Mouse (Mus musculus) adrenal gland, adult (tissue): ENCODE results near the gene Olfr631.
"Not testable (repeated sequence)": the region's sequence is repeated elsewhere in the genome, so short reads cannot be mapped to it uniquely, and the experiment has no call there.

Source experiments
- DNase-seq, 2 experiments: peaks; one replicate each; pipeline ENCODE4 v3.0.0; 2022 to 2023; ENCODE audit warnings: low spot score in 1 of 2; ENCODE audit not compliant: inconsistent age in 2 of 2

The Olfr631 gene

GRCm38 (mm10) chr7:103928525-103928924, at the start of gene Olfr631:
Gene Olfr631, plus strand, starts transcription at chr7:103928825.
- no peak for DNase-seq

DNA sequence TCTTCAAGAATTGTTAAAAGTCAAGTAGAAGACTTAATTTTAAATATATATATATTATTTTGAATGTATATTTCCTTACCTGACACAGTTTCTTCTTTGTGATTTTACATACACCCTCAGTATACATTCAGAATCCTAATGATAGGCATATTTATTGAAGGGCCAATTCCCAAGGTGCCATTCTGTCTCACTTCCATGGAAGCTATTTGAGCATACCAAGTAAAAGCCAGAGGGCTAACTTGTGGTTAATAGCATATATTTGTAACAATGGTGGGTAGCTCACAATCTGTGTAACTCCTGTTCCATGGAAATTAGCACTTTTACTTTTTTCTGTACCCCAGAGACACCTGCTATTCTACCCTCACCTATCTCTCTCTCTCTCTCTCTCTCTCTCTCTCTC, 42.5 kb upstream of the Olfr631 start, which contains the start of gene Olfr66:
Olfr66 (minus strand) TSS at position 101 of the 400 bp plus-strand sequence.
- DNase-seq: no peak

DNA sequence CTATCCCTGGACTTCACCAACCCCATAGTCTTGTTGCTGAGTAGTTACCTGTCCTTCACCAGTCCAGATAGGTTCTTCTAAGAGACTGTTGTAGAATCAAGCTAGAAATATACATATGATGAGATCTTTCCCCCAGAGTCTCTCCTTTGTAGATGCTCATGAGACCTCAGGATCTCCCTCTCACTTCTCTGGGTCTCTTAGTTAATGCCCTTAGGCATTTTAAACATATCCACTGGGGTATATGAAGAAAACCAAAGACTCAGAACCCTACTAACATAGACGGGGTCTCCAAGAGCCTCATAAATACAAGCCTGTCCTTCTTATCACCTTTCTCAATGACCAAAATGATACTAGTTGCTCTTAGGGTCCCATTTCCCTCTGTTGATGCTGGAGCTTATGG, 34.2 kb upstream of the Olfr631 start, which contains the start of gene Olfr64:
Olfr64 (minus strand) TSS at position 101 of the 400 bp plus-strand sequence.
- DNase-seq: no peak

DNA sequence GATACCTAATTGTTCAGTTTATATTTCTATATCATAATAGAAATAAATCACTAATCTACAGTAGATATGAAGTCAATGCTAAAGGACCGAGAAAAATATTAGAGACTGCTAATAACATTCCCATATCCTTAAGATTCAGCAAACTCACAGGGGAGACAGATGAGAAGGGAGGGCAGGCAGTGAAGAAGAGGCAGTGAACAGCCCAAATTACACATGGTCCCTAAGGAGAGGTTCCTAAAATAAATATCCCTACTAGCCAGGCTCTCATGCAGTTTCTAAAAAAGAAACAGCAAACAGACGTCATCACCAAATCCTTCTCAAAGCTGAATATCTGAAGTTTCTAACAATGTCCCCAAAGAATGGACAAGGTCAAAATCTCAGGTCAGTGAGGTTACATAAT, 25.4 kb upstream of the Olfr631 start, which contains the start of gene Olfr65:
Olfr65 (plus strand) TSS at position 301 of the 400 bp plus-strand sequence.
- DNase-seq: no peak

GRCm38 (mm10) chr7:103910047-103910446, 18.6 kb upstream of the Olfr631 start:
- DNase-seq: no peak

GRCm38 (mm10) chr7:103912969-103913511, 15.6 kb upstream of the Olfr631 start:
- DNase-seq: peak in 1 of 2 experiments; percentile 26

DNA sequence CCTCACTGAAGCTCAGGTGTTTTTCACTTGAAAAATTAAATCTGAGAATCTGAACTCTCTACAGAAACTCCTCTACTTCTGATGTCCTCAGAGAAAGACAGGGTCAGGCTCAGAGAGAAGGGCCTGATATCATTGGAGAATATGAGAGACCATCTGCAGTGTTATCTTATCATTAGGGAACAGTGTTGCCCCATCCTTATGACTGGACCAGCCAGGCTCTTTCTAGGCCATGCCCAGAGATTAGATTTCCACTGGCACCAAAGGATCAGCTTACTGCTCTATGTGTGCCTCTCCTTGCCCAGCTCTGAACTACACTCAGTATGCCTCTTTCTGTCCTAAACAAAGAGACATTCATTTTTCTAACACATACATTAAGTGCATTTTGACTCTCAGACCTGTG, 13.3 kb upstream of the Olfr631 start:
- no peak for DNase-seq

GRCm38 (mm10) chr7:103934264-103934663, 5.6 kb downstream of the Olfr631 start, which contains the start of gene Olfr632:
Gene Olfr632, plus strand, starts transcription at chr7:103934347.
- no peak for DNase-seq

DNA sequence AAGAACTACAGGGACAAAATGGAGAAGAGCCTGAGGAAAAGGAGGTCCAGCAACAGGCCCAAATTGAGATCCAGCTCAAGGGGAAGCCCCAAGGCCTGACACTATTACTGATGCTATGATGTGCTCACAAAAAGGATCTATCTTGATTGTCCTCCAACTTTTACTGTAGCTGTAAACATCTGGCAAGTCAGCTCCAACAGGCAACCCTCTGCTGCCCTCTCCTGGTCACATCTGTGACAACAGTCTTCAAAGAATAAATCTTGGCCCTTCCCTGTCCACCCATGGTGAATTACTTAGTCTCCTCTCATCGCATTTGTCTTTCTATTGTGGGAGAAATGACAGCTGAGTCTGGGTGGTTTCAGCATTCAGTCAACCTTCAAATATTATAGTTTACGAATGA, 14.1 kb downstream of the Olfr631 start:
- DNase-seq: peak; percentile 14 to 63

- DNase-seq: peak in 1 of 2 experiments; percentile 7
These were observed 15.5 kb downstream of the Olfr631 start, which contains the start of gene Olfr633 for GRCm38 (mm10) chr7:103944137-103944536. Gene Olfr633, plus strand, starts transcription at chr7:103944437.

GRCm38 (mm10) chr7:103966873-103967272, 38.2 kb downstream of the Olfr631 start:
- not testable (repeated sequence) for DNase-seq

GRCm38 (mm10) chr7:103970852-103971251, 42.2 kb downstream of the Olfr631 start, which contains the start of gene Olfr635:
Gene Olfr635, plus strand, starts transcription at chr7:103971152.
- no peak for DNase-seq

GRCm38 (mm10) chr7:103971782-103972181, 43.2 kb downstream of the Olfr631 start:
- DNase-seq: no peak
